Mouse (Mus musculus): ENCODE data around the gene Col6a3. TPM values are rescaled to one million over a fixed set of nuclear protein-coding genes. Genes with fewer than 3 reads are reported as not detected.

Gene Col6a3
- total RNA-seq, 2 experiments from 2014 or later, result 7.8 to 10.5 TPM

DNA sequence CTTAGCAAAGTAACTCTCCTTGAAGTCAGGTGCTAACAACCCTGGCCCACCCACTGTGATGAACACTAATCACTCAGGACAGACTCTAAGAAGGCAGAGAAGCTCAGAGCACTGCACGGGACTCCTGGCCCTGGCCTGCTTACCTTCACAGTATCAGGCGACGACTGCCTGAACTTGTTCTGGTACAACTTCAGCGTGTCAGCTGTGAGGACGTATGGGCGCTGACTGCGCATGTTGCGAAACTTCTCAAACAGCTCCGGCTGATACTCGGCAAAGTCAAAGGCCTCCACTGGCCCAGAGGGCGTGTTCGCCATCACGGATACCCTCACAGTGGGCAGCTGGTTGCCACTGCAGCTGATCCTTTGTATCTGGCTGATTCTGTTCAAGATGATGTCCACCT is 42.7 kb downstream of the Col6a3 start:
- intact Hi-C loops (cut with DNase I), result no loop called here
- DNase-seq, result no peak

GRCm38 (mm10) chr1:90800466-90800865 is 43.3 kb downstream of the Col6a3 start:
- intact Hi-C loops (cut with DNase I), result no loop called here
- DNase-seq, result no peak

DNA sequence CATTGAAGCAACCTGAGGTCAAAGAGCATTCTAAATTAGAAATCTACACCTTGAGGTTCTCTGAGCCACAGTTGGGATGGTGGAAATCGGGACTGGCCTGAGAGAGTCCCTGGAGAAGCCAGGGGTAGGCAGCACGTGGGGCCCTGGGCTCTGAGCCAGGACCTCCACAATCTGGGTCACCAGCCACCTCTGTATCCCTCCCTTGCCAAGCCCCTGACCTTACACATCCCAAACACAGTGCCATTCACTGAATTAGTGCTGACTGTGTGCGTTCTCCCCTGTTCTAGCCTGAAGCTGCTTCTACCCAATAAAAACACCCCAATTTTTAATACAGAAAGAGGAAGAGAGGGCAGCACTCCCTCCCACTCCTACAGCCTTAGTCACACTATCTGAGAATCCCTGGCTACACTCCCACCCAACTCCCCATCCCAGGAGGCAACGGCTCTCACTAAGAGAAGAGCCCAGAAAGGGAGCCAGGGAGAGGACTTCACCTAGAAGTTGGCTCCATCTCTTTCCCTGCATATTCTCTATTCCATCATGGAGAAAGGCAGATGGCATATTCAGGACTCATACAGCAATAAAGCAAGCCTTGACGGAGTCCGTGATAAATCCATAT is 46.4 kb downstream of the Col6a3 start:
- intact Hi-C loops (cut with DNase I), result no loop called here
- DNase-seq, result peak; percentile 29

DNA sequence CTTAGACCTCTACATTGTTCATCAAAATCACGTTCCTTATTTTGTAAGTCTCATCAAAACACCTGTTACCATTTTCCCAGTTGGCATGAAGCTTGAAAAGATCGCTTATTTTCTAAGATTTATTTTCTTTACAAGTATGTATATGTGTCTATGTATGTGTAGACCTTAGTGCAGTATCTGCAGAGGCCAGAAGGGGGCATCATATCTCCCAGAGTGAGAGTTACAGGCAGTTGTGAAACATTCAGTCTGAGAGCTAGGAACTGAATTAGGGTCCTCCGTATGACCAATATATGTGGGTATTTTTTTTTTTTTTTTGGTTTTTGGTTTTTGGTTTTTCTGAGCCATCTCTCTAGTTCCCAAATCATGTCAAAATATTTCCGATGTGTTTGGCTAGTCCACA is 50.4 kb downstream of the Col6a3 start:
- no peak for DNase-seq
- intact Hi-C loops (cut with DNase I), result no loop called here

DNA sequence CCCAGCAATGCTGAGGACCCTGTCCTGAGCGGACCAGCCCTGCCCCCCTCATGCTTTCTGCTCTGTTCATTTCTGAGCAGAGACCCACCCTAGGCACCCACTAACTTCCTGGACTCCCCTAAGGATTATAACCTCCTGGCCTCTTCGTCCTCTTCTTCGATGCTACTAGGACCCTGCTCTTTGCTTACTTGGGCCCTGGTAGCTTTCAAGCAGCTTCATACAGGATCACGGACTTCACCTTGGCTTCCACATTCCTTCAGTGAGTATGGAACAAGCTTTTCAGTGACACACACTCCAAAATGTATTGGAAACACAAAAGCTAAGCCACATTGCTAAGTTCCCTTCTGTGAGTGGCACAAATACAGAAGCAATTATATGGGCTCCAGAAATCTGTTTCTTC is 52.8 kb downstream of the Col6a3 start:
- DNase-seq, result no peak
- intact Hi-C loops (cut with DNase I), result no loop called here

- intact Hi-C loops (cut with DNase I), result no loop called here
- DNase-seq, result no peak
These were observed 54.3 kb downstream of the Col6a3 start for GRCm38 (mm10) chr1:90789506-90789905.

DNA sequence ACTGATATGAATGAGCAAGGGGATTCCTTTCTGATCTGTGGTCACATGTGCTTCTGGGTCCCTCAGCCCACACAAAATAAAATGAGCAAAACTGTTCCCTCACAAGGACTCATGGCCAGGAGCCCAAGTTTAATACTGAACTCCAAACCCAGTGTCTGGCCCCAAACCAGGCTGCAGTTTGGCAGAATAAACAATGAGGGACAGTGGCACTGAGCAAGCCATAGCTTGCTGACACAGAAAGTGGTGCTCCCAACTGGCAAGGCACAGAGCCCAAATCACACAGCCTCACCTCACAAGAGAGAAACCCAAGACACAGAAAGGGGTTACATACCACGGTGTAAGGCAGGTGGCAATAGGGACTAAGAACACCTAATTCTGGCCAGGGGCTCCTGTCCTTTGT is 63.3 kb downstream of the Col6a3 start:
- intact Hi-C loops (cut with DNase I), result no loop called here
- DNase-seq, result peak; percentile 47

DNA sequence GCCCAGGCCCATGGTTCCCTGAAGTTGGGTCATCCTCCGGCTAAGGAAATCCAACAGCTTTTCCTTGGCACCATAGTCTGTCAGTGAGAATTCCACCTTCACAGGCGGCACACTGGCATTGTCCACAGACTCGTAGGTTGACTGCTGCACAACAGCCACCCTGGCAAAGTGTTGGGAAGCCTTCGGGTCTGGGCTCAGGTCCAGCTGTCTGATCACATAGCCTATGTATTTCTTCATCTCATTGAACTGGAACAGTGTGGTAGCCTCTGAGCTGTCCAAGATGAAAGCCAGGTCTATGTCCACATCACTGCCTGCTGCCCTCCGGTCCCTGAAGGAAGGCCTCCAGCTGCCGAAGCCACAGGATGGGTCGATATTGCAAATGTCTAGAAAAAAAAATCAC is 64.7 kb downstream of the Col6a3 start:
- peak; percentile 86 for DNase-seq
- intact Hi-C loops (cut with DNase I), result no loop called here

- peak; percentile 94 for DNase-seq
- intact Hi-C loops (cut with DNase I), result no loop called here
These were observed 68.1 kb downstream of the Col6a3 start for GRCm38 (mm10) chr1:90775477-90776241.

- intact Hi-C loops (cut with DNase I), result no loop called here
- DNase-seq, result no peak
These were observed 72.6 kb downstream of the Col6a3 start for GRCm38 (mm10) chr1:90771172-90771571.

- no peak for DNase-seq
- intact Hi-C loops (cut with DNase I), result no loop called here
These were observed 73.7 kb downstream of the Col6a3 start for GRCm38 (mm10) chr1:90770027-90770426.

GRCm38 (mm10) chr1:90769301-90769700 is 74.5 kb downstream of the Col6a3 start:
- DNase-seq, result no peak
- intact Hi-C loops (cut with DNase I), result no loop called here

- DNase-seq, result no peak
- intact Hi-C loops (cut with DNase I), result no loop called here
These were observed 85.6 kb downstream of the Col6a3 start for GRCm38 (mm10) chr1:90758091-90758673.

- intact Hi-C loops (cut with DNase I), result no loop called here
- DNase-seq, result peak; percentile 52
These were observed 89.8 kb downstream of the Col6a3 start for GRCm38 (mm10) chr1:90753869-90754563.

DNA sequence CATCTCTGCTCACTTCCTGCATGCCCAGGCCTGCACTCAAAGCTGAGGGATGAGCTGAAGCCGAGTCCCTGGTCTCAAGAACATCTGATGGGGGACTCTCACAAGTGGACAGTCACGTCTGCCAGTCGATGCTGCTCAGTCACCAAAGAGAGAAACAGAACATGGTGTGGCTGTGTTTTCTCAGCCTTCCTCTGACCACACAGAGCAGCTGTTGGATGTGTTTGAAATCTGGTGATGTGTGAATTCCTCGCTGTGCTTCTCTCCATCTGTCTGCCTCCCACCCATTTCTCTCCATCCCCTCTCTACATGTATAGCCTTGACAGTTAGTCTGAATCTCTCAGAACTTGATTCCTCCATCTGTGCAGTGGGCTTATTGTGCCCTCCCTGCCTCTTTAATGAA is 92.5 kb downstream of the Col6a3 start:
- no peak for DNase-seq
- intact Hi-C loops (cut with DNase I), result no loop called here

GRCm38 (mm10) chr1:90750169-90750568 is 93.6 kb downstream of the Col6a3 start:
- intact Hi-C loops (cut with DNase I), result no loop called here
- DNase-seq, result peak; percentile 65

GRCm38 (mm10) chr1:90748544-90748943 is 95.2 kb downstream of the Col6a3 start:
- DNase-seq, result peak; percentile 80
- intact Hi-C loops (cut with DNase I), result no loop called here

DNA sequence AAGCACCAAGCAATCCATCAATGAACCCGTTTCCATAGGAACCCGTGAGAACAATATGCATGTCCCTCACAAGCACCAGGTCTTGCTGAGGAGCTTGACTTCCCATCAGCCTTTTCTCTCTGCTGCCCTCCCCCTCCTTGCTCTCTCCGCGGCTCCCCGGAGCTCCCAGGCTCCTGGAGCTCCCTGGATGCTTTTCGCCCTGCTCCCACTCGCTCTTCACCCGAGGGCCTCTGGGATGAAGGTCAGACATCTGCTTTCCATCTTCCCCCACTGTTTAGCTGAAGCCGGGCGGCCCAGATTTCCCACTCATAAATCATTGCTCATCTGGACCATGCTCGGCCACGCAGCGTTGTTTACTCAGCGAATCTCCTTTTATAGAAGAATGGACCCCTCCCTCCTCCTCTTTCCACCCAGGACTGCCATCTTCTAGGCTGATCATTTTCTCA is 99.8 kb downstream of the Col6a3 start:
- peak; percentile 30 for DNase-seq
- intact Hi-C loops (cut with DNase I), result no loop called here

- intact Hi-C loops (cut with DNase I), result no loop called here
- DNase-seq, result no peak
These were observed 100.3 kb downstream of the Col6a3 start for GRCm38 (mm10) chr1:90743445-90743844.

- intact Hi-C loops (cut with DNase I), result no loop called here
- no peak for DNase-seq
These were observed 101.1 kb downstream of the Col6a3 start for GRCm38 (mm10) chr1:90742641-90743040.
